Mouse (Mus musculus): ENCODE data around the gene Cacnb2. TPM values are rescaled to one million over a fixed set of nuclear protein-coding genes. Genes with fewer than 3 reads are reported as not detected.

Gene Cacnb2
- polyA plus RNA-seq, 1 experiment from 2014 or later: 5.9 TPM

DNA sequence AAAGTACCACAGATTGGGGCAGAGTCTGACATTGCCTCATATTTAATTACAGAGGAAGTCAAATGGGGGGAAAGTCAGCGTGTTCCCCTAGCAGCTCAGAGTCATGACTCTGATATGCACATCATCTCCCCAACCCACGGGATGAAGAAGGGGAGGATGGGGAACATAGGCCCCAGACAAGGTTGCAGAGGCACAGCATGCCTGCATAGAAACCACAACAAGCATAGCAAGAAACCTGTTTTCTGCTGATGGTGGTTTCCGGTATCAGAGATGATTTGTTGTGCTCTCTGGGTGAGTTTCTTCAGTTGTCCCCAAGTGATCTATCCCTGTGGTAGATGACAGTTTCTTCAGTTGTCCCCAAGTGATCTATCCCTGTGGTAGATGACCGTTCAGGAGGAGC lies 389.6 kb downstream of the Cacnb2 start:
- H3K9me3 ChIP-seq (ENCODE audit: control insufficient read depth, low read length): no peaks in the 10 kb centered on the region
- no peaks in the 10 kb centered on the region for H3K4me1 ChIP-seq (replicated peaks; ENCODE audit: control insufficient read depth, insufficient read depth, low read length)
- H3K4me2 ChIP-seq (replicated peaks): no peak overlapping the region
- ATAC-seq (ENCODE audit: low FRiP score): no peak
- no peak for DNase-seq (ENCODE audit: low spot score)
- 93% methylated on average over 4 of the region's 4 CpGs for WGBS
- H3K27ac ChIP-seq: no peak overlapping the region
- H3K4me3 ChIP-seq (replicated peaks; ENCODE audit: low read length): no peak overlapping the region
- H3K36me3 ChIP-seq (replicated peaks; ENCODE audit: control insufficient read depth, insufficient read depth): peaks cover 9% of the 10 kb centered on the region
- no peaks in the 10 kb centered on the region for H3K27me3 ChIP-seq (ENCODE audit: control insufficient read depth, insufficient read depth, low read length)
- no peak overlapping the region for H3K9ac ChIP-seq

DNA sequence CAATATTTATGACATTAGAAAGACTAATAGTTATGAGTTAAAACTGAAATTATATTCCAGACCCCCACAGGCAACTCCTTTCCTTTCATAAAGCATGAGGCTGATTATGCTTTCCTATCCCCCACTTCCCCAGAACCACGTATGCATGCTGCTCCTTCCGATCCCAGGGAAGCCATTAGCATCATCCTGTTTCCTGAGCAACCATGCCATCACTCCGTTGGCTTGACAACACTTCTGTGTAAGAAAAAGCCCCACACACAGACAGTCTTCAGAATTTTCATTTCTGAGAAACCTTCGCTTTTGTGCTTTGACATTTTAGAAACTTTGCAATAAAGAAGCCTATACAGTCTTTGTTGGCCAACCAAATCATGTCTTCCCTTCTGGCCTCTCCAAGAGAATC lies 393.1 kb downstream of the Cacnb2 start:
- Histone ChIP-seq H3K36me3 (replicated peaks; ENCODE audit: control insufficient read depth, insufficient read depth) (peaks cover 14% of the 10 kb centered on the region), H3K27ac (no peak overlapping the region), H3K4me2 (replicated peaks) (no peak overlapping the region), H3K4me1 (replicated peaks; ENCODE audit: control insufficient read depth, insufficient read depth, low read length) (no peaks in the 10 kb centered on the region), H3K27me3 (ENCODE audit: control insufficient read depth, insufficient read depth, low read length) (no peaks in the 10 kb centered on the region), H3K9ac (no peak overlapping the region), H3K4me3 (replicated peaks; ENCODE audit: low read length) (no peak overlapping the region), H3K9me3 (ENCODE audit: control insufficient read depth, low read length) (no peaks in the 10 kb centered on the region)
- ATAC-seq (ENCODE audit: low FRiP score): no peak
- 59% methylated on average over 4 of the region's 4 CpGs for WGBS
- no peak for DNase-seq (ENCODE audit: low spot score)

DNA sequence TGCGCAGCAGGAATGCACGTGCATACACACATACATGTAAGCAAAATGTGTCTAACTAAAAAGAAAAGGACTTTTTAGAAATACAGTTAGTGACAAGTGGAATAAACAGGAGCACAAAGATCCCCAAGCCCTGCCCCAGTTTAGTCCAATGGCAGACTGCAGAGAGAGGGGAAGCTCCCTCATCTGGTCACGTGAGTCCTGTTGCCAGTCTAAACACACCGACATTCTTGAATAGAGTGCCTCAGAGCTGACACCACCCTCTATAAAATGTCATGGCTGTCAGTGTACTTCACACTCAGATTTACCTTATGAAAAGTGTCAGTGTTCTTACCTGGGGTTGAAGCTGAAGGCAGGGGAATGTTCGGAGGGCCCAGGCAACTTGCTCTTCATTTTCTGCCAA lies 394.9 kb downstream of the Cacnb2 start:
- Histone ChIP-seq H3K27ac (no peak overlapping the region), H3K4me1 (replicated peaks; ENCODE audit: control insufficient read depth, insufficient read depth, low read length) (no peaks in the 10 kb centered on the region), H3K9ac (no peak overlapping the region), H3K27me3 (ENCODE audit: control insufficient read depth, insufficient read depth, low read length) (no peaks in the 10 kb centered on the region), H3K36me3 (replicated peaks; ENCODE audit: control insufficient read depth, insufficient read depth) (0 out of 2 replicates have a peak, but pooled peaks cover 9% of the 10 kb centered on the region), H3K9me3 (ENCODE audit: control insufficient read depth, low read length) (no peaks in the 10 kb centered on the region), H3K4me2 (replicated peaks) (no peak overlapping the region), H3K4me3 (replicated peaks; ENCODE audit: low read length) (no peak overlapping the region)
- DNase-seq (ENCODE audit: low spot score) (no peak), ATAC-seq (ENCODE audit: low FRiP score) (no peak)
- 89% methylated on average over 5 of the region's 5 CpGs for WGBS

DNA sequence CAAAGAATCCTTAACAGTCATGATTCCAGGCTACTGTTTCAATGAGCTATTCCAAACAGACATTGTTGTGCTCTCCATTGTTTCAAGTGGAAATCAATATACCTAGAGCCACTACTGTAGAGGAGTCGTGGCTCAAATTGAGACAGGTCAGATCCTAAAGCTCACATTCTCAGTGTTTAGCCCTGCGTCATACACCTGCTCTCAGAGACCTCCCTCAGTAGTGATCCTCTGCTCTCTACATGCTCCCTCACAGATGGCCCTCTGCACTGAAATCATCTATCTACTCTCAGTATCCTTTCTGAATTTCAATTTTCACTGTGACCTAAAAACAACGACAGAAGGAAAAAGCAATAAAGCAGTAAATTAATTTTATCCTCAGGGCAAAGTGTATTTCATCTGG lies 404.6 kb downstream of the Cacnb2 start:
- Histone ChIP-seq H3K4me1 (replicated peaks; ENCODE audit: control insufficient read depth, insufficient read depth, low read length) (no peaks in the 10 kb centered on the region), H3K4me2 (replicated peaks) (no peak overlapping the region), H3K27me3 (ENCODE audit: control insufficient read depth, insufficient read depth, low read length) (no peaks in the 10 kb centered on the region), H3K36me3 (replicated peaks; ENCODE audit: control insufficient read depth, insufficient read depth) (peaks cover 9% of the 10 kb centered on the region; the same call in 1 of the 2 replicates), H3K9me3 (ENCODE audit: control insufficient read depth, low read length) (peaks cover 5% of the 10 kb centered on the region; the same call in 1 of the 2 replicates), H3K4me3 (replicated peaks; ENCODE audit: low read length) (no peak overlapping the region), H3K9ac (no peak overlapping the region), H3K27ac (no peak overlapping the region)
- no peak for DNase-seq (ENCODE audit: low spot score)
- WGBS: 67% methylated on average over 3 of the region's 3 CpGs
- no peak for ATAC-seq (ENCODE audit: low FRiP score)

DNA sequence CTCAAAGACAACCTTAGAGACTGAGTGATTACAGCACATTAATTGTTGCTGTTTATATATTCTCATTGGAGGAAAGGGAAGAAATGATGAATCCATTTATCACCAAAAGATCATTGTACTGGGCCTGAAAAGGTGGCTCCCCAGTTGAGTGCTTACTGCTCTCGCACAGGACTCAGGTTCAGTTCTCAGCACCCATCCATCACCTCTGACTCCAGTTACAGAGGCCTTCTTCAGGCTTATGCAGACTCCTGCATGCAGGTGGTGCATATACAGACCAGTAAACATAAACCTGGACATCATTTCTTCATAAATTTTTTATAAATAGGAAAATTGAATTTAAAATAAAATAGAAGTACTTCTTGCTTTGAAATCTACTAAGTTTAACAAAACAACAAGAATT lies 405.2 kb downstream of the Cacnb2 start:
- Histone ChIP-seq H3K27ac (no peak overlapping the region), H3K9ac (no peak overlapping the region), H3K27me3 (ENCODE audit: control insufficient read depth, insufficient read depth, low read length) (no peaks in the 10 kb centered on the region), H3K4me1 (replicated peaks; ENCODE audit: control insufficient read depth, insufficient read depth, low read length) (no peaks in the 10 kb centered on the region), H3K9me3 (ENCODE audit: control insufficient read depth, low read length) (peaks cover 5% of the 10 kb centered on the region; the same call in 1 of the 2 replicates), H3K36me3 (replicated peaks; ENCODE audit: control insufficient read depth, insufficient read depth) (peaks cover 9% of the 10 kb centered on the region; the same call in 1 of the 2 replicates), H3K4me3 (replicated peaks; ENCODE audit: low read length) (no peak overlapping the region), H3K4me2 (replicated peaks) (no peak overlapping the region)
- no peak for ATAC-seq (ENCODE audit: low FRiP score)
- WGBS: 96% methylated on average over 1 of the region's 1 CpGs
- no peak for DNase-seq (ENCODE audit: low spot score)

DNA sequence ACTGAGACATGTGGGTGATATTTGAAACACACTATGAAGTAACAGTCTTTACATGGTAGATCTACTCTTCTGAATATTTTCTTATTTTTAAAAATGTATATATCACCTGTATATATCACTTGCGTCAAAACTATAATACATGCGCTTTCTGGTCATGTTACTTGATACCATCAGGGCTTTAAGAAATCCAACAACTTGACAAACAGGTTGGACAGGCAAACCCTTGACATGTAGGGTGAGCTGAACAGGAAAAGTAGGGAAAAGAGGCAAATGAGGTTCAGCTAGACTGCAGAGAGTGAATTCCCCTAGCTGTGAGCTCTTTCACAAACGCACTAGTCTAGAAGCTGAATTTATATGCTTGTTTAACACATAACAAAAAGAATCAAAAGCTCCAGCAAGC lies 423.9 kb downstream of the Cacnb2 start:
- no peaks in the 10 kb centered on the region for H3K4me1 ChIP-seq (replicated peaks; ENCODE audit: control insufficient read depth, insufficient read depth, low read length)
- H3K9ac ChIP-seq: no peak overlapping the region
- no peaks in the 10 kb centered on the region for H3K9me3 ChIP-seq (ENCODE audit: control insufficient read depth, low read length)
- H3K36me3 ChIP-seq (replicated peaks; ENCODE audit: control insufficient read depth, insufficient read depth): peaks cover 6% of the 10 kb centered on the region
- WGBS: 96% methylated on average over 3 of the region's 3 CpGs
- no peak overlapping the region for H3K4me3 ChIP-seq (replicated peaks; ENCODE audit: low read length)
- ATAC-seq (ENCODE audit: low FRiP score): no peak
- H3K4me2 ChIP-seq (replicated peaks): no peak overlapping the region
- H3K27me3 ChIP-seq (ENCODE audit: control insufficient read depth, insufficient read depth, low read length): no peaks in the 10 kb centered on the region
- DNase-seq (ENCODE audit: low spot score): no peak
- H3K27ac ChIP-seq: no peak overlapping the region

DNA sequence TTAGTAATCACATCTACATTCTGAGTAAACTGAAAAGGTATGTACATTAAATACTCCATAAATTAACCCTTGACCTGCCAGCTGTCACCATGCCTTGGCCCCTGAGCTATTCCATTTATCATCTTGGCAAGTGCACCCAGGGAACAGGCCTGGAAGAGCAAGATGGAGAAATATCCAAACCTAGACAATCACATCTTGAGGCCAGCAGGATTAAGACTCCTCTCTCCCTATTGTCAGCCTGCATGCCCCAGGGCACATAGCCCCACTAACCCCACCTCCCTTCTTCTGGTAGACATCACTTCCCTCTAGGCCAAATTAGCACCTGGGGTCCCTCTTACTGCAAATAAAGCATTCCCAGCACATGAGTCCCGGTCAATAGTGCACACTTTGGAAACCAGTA lies 424.9 kb downstream of the Cacnb2 start:
- 70% methylated on average over 1 of the region's 1 CpGs for WGBS
- Histone ChIP-seq H3K4me2 (replicated peaks) (no peak overlapping the region), H3K27ac (no peak overlapping the region), H3K9ac (no peak overlapping the region), H3K27me3 (ENCODE audit: control insufficient read depth, insufficient read depth, low read length) (no peaks in the 10 kb centered on the region), H3K4me3 (replicated peaks; ENCODE audit: low read length) (no peak overlapping the region), H3K36me3 (replicated peaks; ENCODE audit: control insufficient read depth, insufficient read depth) (peaks cover 11% of the 10 kb centered on the region), H3K4me1 (replicated peaks; ENCODE audit: control insufficient read depth, insufficient read depth, low read length) (no peaks in the 10 kb centered on the region), H3K9me3 (ENCODE audit: control insufficient read depth, low read length) (no peaks in the 10 kb centered on the region)
- DNase-seq (ENCODE audit: low spot score) (no peak), ATAC-seq (ENCODE audit: low FRiP score) (no peak)

Other genes starting within 250 kb of the Cacnb2 start
- 5.0 and 5.9 TPM in 2 replicates for gene Slc39a12, start 214.8 kb upstream of the Cacnb2 start, polyA plus RNA-seq (2014; fragmentation: Nextera tagmentation; extraction: Ambion mirVana)

Data from hindbrain, embryonic 14.5 days (tissue).